Mouse (Mus musculus) kidney, postnatal 4 days (tissue): Measurements from ENCODE around the gene Gm28035.

Experiments used
- DNase-seq, 2 experiments: peaks; one replicate each; pipeline ENCODE4 v3.0.0; 2021; ENCODE audit warnings: mixed read lengths in 2 of 2

The Gm28035 gene

GRCm38 (mm10) chr2:30261921-30262839 lies 21.8 kb downstream of the Gm28035 start:
- DNase-seq: no peak

GRCm38 (mm10) chr2:30262840-30263441 lies 22.6 kb downstream of the Gm28035 start:
- peak; percentile 29 to 31 for DNase-seq

GRCm38 (mm10) chr2:30263811-30264210 lies 23.4 kb downstream of the Gm28035 start:
- no peak for DNase-seq

- DNase-seq: peak; percentile 24 to 46
These were observed 24.5 kb downstream of the Gm28035 start for GRCm38 (mm10) chr2:30264671-30265519.

- DNase-seq: peak; percentile 72 to 80
These were observed 25.4 kb downstream of the Gm28035 start, which contains the start of gene Phyhd1 for GRCm38 (mm10) chr2:30265767-30266253. Phyhd1 (plus strand) TSS chr2:30266203.

- DNase-seq: peak; percentile 80 to 87
These were observed 26.1 kb downstream of the Gm28035 start for GRCm38 (mm10) chr2:30266392-30266941.

GRCm38 (mm10) chr2:30267466-30267865 lies 27.1 kb downstream of the Gm28035 start:
- DNase-seq: no peak

GRCm38 (mm10) chr2:30268371-30268770 lies 28.0 kb downstream of the Gm28035 start:
- DNase-seq: no peak

GRCm38 (mm10) chr2:30269241-30269990 lies 29.0 kb downstream of the Gm28035 start:
- no peak for DNase-seq

GRCm38 (mm10) chr2:30270134-30270533 lies 29.8 kb downstream of the Gm28035 start:
- DNase-seq: peak; percentile 55 to 66

- no peak for DNase-seq
These were observed 40.4 kb downstream of the Gm28035 start, which contains the start of gene Gm28038 for GRCm38 (mm10) chr2:30280743-30281142. Gm28038 (plus strand) TSS chr2:30281043.

- DNase-seq: no peak
These were observed 41.3 kb downstream of the Gm28035 start for GRCm38 (mm10) chr2:30281651-30282050.

- no peak for DNase-seq
These were observed 42.8 kb downstream of the Gm28035 start for GRCm38 (mm10) chr2:30283193-30283592.

- DNase-seq: no peak
These were observed 44.6 kb downstream of the Gm28035 start for GRCm38 (mm10) chr2:30285004-30285403.

GRCm38 (mm10) chr2:30285416-30286181 lies 45.2 kb downstream of the Gm28035 start:
- DNase-seq: no peak

- peak; percentile 99 for DNase-seq
These were observed 46.0 kb downstream of the Gm28035 start, which contains the start of the genes Dolk and Nup188 for GRCm38 (mm10) chr2:30286192-30287026. Dolk (minus strand) TSS chr2:30286334. Nup188 (plus strand) TSS chr2:30286397.

- peak; percentile 29 to 56 for DNase-seq
These were observed 46.6 kb downstream of the Gm28035 start for GRCm38 (mm10) chr2:30287027-30287373.

GRCm38 (mm10) chr2:30299525-30299924 lies 59.2 kb downstream of the Gm28035 start:
- no peak for DNase-seq

- DNase-seq: no peak
These were observed 59.6 kb downstream of the Gm28035 start for GRCm38 (mm10) chr2:30299966-30300365.

GRCm38 (mm10) chr2:30306087-30306486 lies 65.7 kb downstream of the Gm28035 start:
- DNase-seq: no peak
